Mouse (Mus musculus) MEL (cell line): Measurements from ENCODE around the gene Bpifb9a. TPM values are rescaled to one million over a fixed set of nuclear protein-coding genes. Genes with fewer than 3 reads are reported as not detected.
"Not testable (repeated sequence)": the region's sequence is repeated elsewhere in the genome, so short reads cannot be mapped to it uniquely, and the experiment has no call there.

Experiments used
- DNase-seq: peaks from one replicate; pipeline ENCODE4 v3.0.0; 2011; ENCODE audit warnings: low read depth, low spot score
- H3K27ac ChIP-seq: 2 replicates; pipeline ENCODE4 v1.5.1; 2012; ENCODE audit warnings: low read depth, mild to moderate bottlenecking, control low read depth, low read length, moderate library complexity; ENCODE audit not compliant: control insufficient read depth
- H3K27me3 ChIP-seq, 2 experiments: fragments of 150-350 bp in 1 of 2; sonication (generic) in 1 of 2; 2 replicates each; pipeline ENCODE4 v1.6.1; 2012; ENCODE audit warnings: low read length in 2 of 2, mild to moderate bottlenecking in 2 of 2, improper control_type of control experiment in 1 of 2, moderate library complexity in 1 of 2; ENCODE audit not compliant: insufficient read depth in 2 of 2, control insufficient read depth in 1 of 2
- H3K36me3 ChIP-seq, 2 experiments: 2 replicates each; pipeline ENCODE4 v1.6.1; 2012 to 2014; ENCODE audit warnings: low read length in 2 of 2, improper control_type of control experiment in 1 of 2, inconsistent platforms in 1 of 2, mild to moderate bottlenecking in 1 of 2; ENCODE audit not compliant: insufficient read depth in 2 of 2, control insufficient read depth in 1 of 2
- H3K4me1 ChIP-seq, 2 experiments: fragments of 150-350 bp in 1 of 2; sonication (generic) in 1 of 2; 2 replicates each; pipeline ENCODE4 v1.6.1; 2012; ENCODE audit warnings: low read length in 2 of 2, improper control_type of control experiment in 1 of 2, mild to moderate bottlenecking in 1 of 2; ENCODE audit not compliant: insufficient read depth in 2 of 2, control insufficient read depth in 1 of 2
- H3K4me3 ChIP-seq, 2 experiments: fragments of 150-350 bp in 1 of 2; sonication (generic) in 1 of 2; 2 replicates each; pipeline ENCODE4 v1.5.1; 2012; ENCODE audit warnings: low read depth in 2 of 2, low read length in 2 of 2, mild to moderate bottlenecking in 2 of 2, moderate library complexity in 2 of 2, control low read depth in 1 of 2, improper control_type of control experiment in 1 of 2; ENCODE audit not compliant: control insufficient read depth in 1 of 2, insufficient read depth in 1 of 2
- H3K79me2 ChIP-seq: 2 replicates; pipeline ENCODE4 v1.6.1; 2012; ENCODE audit warnings: mild to moderate bottlenecking, low read length, moderate library complexity; ENCODE audit not compliant: control insufficient read depth, poor library complexity, insufficient read depth
- H3K9ac ChIP-seq: 2 replicates; pipeline ENCODE4 v1.6.1; 2012; ENCODE audit warnings: low read depth, mild to moderate bottlenecking, control low read depth, low read length, moderate library complexity; ENCODE audit not compliant: control insufficient read depth, poor library complexity, severe bottlenecking
- H3K9me3 ChIP-seq: fragments of 150-350 bp; sonication (generic); replicated peaks from 2 replicates; pipeline ENCODE4 v1.6.1; 2012; ENCODE audit warnings: mild to moderate bottlenecking, low read length, improper control_type of control experiment, moderate library complexity; ENCODE audit not compliant: insufficient read depth
- HCFC1 ChIP-seq: IDR thresholded peaks from 2 replicates; pipeline ENCODE4 v1.6.1; 2012; ENCODE audit warnings: low read depth, mild to moderate bottlenecking, inconsistent platforms, low read length, improper control_type of control experiment, moderate library complexity
- MAX ChIP-seq: IDR thresholded peaks from 2 replicates; pipeline ENCODE4 v1.6.1; 2011; ENCODE audit warnings: low read length, improper control_type of control experiment
- MXI1 ChIP-seq: IDR thresholded peaks from 2 replicates; pipeline ENCODE4 v1.6.1; 2011; ENCODE audit warnings: mild to moderate bottlenecking, low read depth, low read length, improper control_type of control experiment
- TAL1 ChIP-seq: IDR thresholded peaks from 2 replicates; pipeline ENCODE4 v1.6.1; 2012; ENCODE audit warnings: mild to moderate bottlenecking, inconsistent platforms, low read length, moderate library complexity, mixed read lengths
- TCF12 ChIP-seq: IDR thresholded peaks from 2 replicates; pipeline ENCODE4 v1.6.1; 2014; ENCODE audit warnings: low read depth, mild to moderate bottlenecking, inconsistent platforms, low read length, improper control_type of control experiment, moderate library complexity
- polyA plus RNA-seq, 2 experiments: library from polyadenylated mRNA; stranded (reverse) in 1 of 2; unstranded in 1 of 2; fragments of >175 nt in 1 of 2; fragments of >200 nt in 1 of 2; gene quantifications; 2 replicates each; pipeline versions ENCODE4 v1.2.1 to v1.2.4; 2012; ENCODE audit warnings: low replicate concordance in 2 of 2, low read depth in 1 of 2; ENCODE audit not compliant: insufficient read length in 2 of 2, insufficient read depth in 1 of 2, missing spikeins in 1 of 2
- total RNA-seq: library from RNA; depleted of rRNA; stranded (reverse); fragments of 300-350 nt; gene quantifications from 2 replicates; pipeline ENCODE4 v1.2.3, GENCODE M21; 2012

The Bpifb9a gene
- total and polyA plus RNA-seq, 3 experiments, result not detected

GRCm38 (mm10) chr2:154245322-154245721, 12.3 kb upstream of the Bpifb9a start:
- Histone ChIP-seq H3K9ac (no peak overlapping the region), H3K27ac (no peak overlapping the region), H3K27me3 (no peaks in the 10 kb centered on the region; a peak in 2 of 4 replicates), H3K36me3 (no peaks in the 10 kb centered on the region), H3K79me2 (no peaks in the 10 kb centered on the region), H3K4me1 (no peaks in the 10 kb centered on the region), H3K9me3 (no peaks in the 10 kb centered on the region), H3K4me3 (no peak overlapping the region)
- no peak for DNase-seq
- no peak for TF ChIP-seq HCFC1

- not testable (repeated sequence) for H3K27me3 ChIP-seq, DNase-seq, H3K4me1 ChIP-seq, H3K27ac ChIP-seq, H3K36me3 ChIP-seq, H3K79me2 ChIP-seq, H3K9me3 ChIP-seq, H3K9ac ChIP-seq, H3K4me3 ChIP-seq
Measured at GRCm38 (mm10) chr2:154255254-154255653, 2.4 kb upstream of the Bpifb9a start.

GRCm38 (mm10) chr2:154255770-154256169, 1.9 kb upstream of the Bpifb9a start:
- no peak overlapping the region for H3K27ac ChIP-seq
- no peak overlapping the region for H3K9ac ChIP-seq
- H3K27me3 ChIP-seq, result no peaks in the 10 kb centered on the region
- DNase-seq, result no peak
- no peaks in the 10 kb centered on the region for H3K36me3 ChIP-seq
- no peak overlapping the region for H3K4me3 ChIP-seq
- H3K4me1 ChIP-seq, result no peaks in the 10 kb centered on the region
- no peak for TF ChIP-seq MXI1
- TF ChIP-seq MAX, result no peak
- TF ChIP-seq TCF12, result no peak
- no peak for TF ChIP-seq TAL1
- TF ChIP-seq, all 39 proteins: peak for 0
- Histone ChIP-seq H3K79me2 (no peaks in the 10 kb centered on the region), H3K9me3 (no peaks in the 10 kb centered on the region)

- not testable (repeated sequence) for H3K27ac ChIP-seq, H3K4me1 ChIP-seq, DNase-seq, H3K79me2 ChIP-seq, H3K4me3 ChIP-seq, H3K9ac ChIP-seq, H3K27me3 ChIP-seq, H3K9me3 ChIP-seq, H3K36me3 ChIP-seq
Measured at GRCm38 (mm10) chr2:154264397-154264796, 6.7 kb downstream of the Bpifb9a start.

- not testable (repeated sequence) for H3K27ac ChIP-seq, H3K4me1 ChIP-seq, H3K9me3 ChIP-seq, H3K27me3 ChIP-seq, H3K79me2 ChIP-seq, H3K36me3 ChIP-seq, H3K4me3 ChIP-seq, H3K9ac ChIP-seq, DNase-seq
Measured at GRCm38 (mm10) chr2:154291866-154292265, 34.2 kb downstream of the Bpifb9a start.
